Mouse (Mus musculus): ENCODE data around the gene Arhgap45.

DNA sequence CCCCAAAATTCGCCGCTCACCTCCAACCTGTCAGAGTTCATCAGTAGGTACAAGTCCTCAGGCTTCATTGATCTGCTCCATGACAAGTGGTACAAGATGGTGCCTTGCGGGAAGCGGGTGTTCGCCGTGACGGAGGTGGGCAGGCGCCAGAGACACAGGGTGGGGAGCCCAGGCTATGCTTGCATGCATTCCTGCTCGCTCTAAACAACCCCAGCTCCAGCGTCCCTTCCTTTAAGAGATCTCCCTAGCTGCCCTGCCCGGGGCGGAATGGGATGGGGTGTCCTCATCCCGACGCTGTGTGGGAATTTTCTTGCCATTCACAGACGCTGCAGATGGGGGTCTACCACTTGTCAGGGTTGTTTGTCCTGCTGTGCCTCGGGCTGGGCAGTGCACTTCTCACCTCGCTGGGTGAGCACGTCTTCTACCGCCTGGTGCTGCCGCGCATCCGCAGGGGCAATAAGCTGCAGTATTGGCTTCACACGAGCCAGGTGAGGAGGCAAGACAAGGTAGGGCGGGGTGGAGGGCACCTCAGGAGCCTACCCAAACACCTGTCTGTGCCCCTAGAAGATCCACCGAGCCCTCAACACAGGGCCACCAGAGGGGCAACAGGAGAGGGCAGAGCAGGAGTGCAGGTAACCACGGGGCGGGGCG, 40.3 kb upstream of the Arhgap45 start:
- TF ChIP-seq POLR2A (IDR thresholded peaks at IDR 0.05; ENCODE audit: low read depth, low read length) (no peak), CTCF (IDR thresholded peaks at IDR 0.05; ENCODE audit: extremely low read depth, insufficient read length, insufficient replicate concordance, low read depth, low read length) (no peak)

Data from small intestine, adult 2 months (tissue).